Mouse (Mus musculus) heart, postnatal 0 days (tissue): ENCODE data around the gene Ccser1. TPM values are rescaled to one million over a fixed set of nuclear protein-coding genes. Genes with fewer than 3 reads are reported as not detected.

ENCODE experiments used
- ATAC-seq: fragments of 200-750 bp; cut with Nextera tagmentation; 2 replicates; pipeline ENCODE4 v1.8.0; 2017; ENCODE audit warnings: low read depth, moderate number of reproducible peaks, moderate library complexity; ENCODE audit not compliant: insufficient read depth
- DNase-seq: peaks from one replicate; pipeline ENCODE4 v3.0.0-alpha.2; 2016; ENCODE audit warnings: low spot score
- H3K27ac ChIP-seq: fragments of 300-500 bp; sonication (generic); 2 replicates; pipeline ENCODE4 v1.5.1; 2014; ENCODE audit warnings: low read depth, mild to moderate bottlenecking
- H3K27me3 ChIP-seq: fragments of 300-500 bp; sonication (generic); 2 replicates; pipeline ENCODE4 v1.6.1; 2014; ENCODE audit warnings: low read length, mixed read lengths; ENCODE audit not compliant: control insufficient read depth, insufficient read depth
- H3K36me3 ChIP-seq: fragments of 300-500 bp; sonication (generic); replicated peaks from 2 replicates; pipeline ENCODE4 v1.6.1; 2014; ENCODE audit warnings: low read length, mixed read lengths; ENCODE audit not compliant: control insufficient read depth, insufficient read depth
- H3K4me1 ChIP-seq: fragments of 300-500 bp; sonication (generic); 2 replicates; pipeline ENCODE4 v1.6.1; 2014; ENCODE audit warnings: antibody characterized with exemption; ENCODE audit not compliant: control insufficient read depth, insufficient read depth
- H3K4me2 ChIP-seq: fragments of 300-500 bp; sonication (generic); 2 replicates; pipeline ENCODE4 v1.6.1; 2014; ENCODE audit warnings: low read depth, mild to moderate bottlenecking, low read length, moderate library complexity
- H3K4me3 ChIP-seq: fragments of 300-500 bp; sonication (generic); 2 replicates; pipeline ENCODE4 v1.5.1; 2014; ENCODE audit warnings: low read depth, low read length
- H3K9ac ChIP-seq: fragments of 300-500 bp; sonication (generic); replicated peaks from 2 replicates; pipeline ENCODE4 v1.6.1; 2014; ENCODE audit warnings: low read depth, low read length, mixed read lengths
- H3K9me3 ChIP-seq: fragments of 300-500 bp; sonication (generic); replicated peaks from 2 replicates; pipeline ENCODE4 v1.6.1; 2016; ENCODE audit warnings: low read length; ENCODE audit not compliant: control insufficient read depth
- CTCF ChIP-seq: IDR thresholded peaks from 2 replicates; pipeline ENCODE4 v1.5.1; 2016; ENCODE audit warnings: antibody characterized with exemption, control low read depth, low read depth
- EP300 ChIP-seq: IDR thresholded peaks from 2 replicates; pipeline ENCODE4 v1.6.1; 2016; ENCODE audit warnings: antibody characterized with exemption, low read depth
- WGBS: fragments of 180-500 bp; shearing (Covaris S2); extraction: QIAGEN DNeasy Blood & Tissue Kit; methylation state at CpG from one replicate; pipeline ENCODE4 v1.1.7; 2014; 5-methylcytosine and 5-hydroxymethylcytosine counted together
- polyA plus RNA-seq: library from polyadenylated mRNA; unstranded; fragments of >200 nt; fragmentation: Nextera tagmentation; extraction: Ambion mirVana; gene quantifications from 2 replicates; pipeline ENCODE4 v1.2.1, GENCODE M21; 2015
- total RNA-seq: library from RNA; depleted of rRNA; stranded (reverse); fragments of >200 nt; gene quantifications from 2 replicates; pipeline ENCODE4 v1.2.3, GENCODE M21; 2014; ENCODE audit warnings: low replicate concordance

The Ccser1 gene
- total and polyA plus RNA-seq, 2 experiments from 2014 or later = 0.34 to 1.4 TPM

- no peak overlapping the region for H3K4me2 ChIP-seq
- no peak for ATAC-seq
- no peak overlapping the region for H3K27ac ChIP-seq
- H3K9me3 ChIP-seq = no peaks in the 10 kb centered on the region
- TF ChIP-seq CTCF (no peak), EP300 (no peak)
- H3K36me3 ChIP-seq = no peaks in the 10 kb centered on the region
- H3K4me3 ChIP-seq = no peak overlapping the region
- no peak overlapping the region for H3K9ac ChIP-seq
- DNase-seq = no peak
- no peaks in the 10 kb centered on the region for H3K4me1 ChIP-seq
- no peaks in the 10 kb centered on the region for H3K27me3 ChIP-seq
- 75% methylated on average over 2 of the region's 2 CpGs for WGBS
Measured at GRCm38 (mm10) chr6:61206619-61207018, 26.5 kb downstream of the Ccser1 start.

GRCm38 (mm10) chr6:61210061-61210737, 30.1 kb downstream of the Ccser1 start:
- no peaks in the 10 kb centered on the region for H3K36me3 ChIP-seq
- no peak overlapping the region for H3K4me2 ChIP-seq
- no peak overlapping the region for H3K27ac ChIP-seq
- H3K9me3 ChIP-seq = no peaks in the 10 kb centered on the region
- 81% methylated on average over 4 of the region's 4 CpGs for WGBS
- H3K4me3 ChIP-seq = no peak overlapping the region
- no peak for DNase-seq
- H3K4me1 ChIP-seq = no peaks in the 10 kb centered on the region
- no peak overlapping the region for H3K9ac ChIP-seq
- TF ChIP-seq EP300 (no peak), CTCF (no peak)
- ATAC-seq = no peak
- no peaks in the 10 kb centered on the region for H3K27me3 ChIP-seq

DNA sequence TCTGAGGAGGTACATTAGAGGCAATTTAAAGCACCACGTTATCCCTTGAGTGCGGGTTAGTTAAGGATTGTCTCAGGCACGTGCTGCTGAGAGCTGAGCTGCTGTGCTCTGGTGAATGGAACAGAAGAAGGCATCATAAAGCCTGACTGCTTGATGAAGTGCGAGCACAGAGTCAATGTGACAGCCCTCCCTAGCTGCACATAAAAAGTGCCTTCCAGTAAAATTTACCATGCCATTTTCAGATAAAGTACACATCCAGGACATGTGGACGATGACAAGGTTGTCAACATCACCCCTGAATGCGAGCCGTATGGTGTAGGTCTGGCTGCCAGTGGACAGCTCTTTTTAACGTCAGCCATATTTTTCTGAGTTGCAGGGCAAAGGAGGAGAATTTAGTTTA, 35.6 kb downstream of the Ccser1 start:
- H3K4me1 ChIP-seq = no peaks in the 10 kb centered on the region
- 46% methylated on average over 8 of the region's 8 CpGs for WGBS
- no peak overlapping the region for H3K9ac ChIP-seq
- no peak overlapping the region for H3K4me3 ChIP-seq
- TF ChIP-seq EP300 (no peak), CTCF (no peak)
- H3K9me3 ChIP-seq = no peaks in the 10 kb centered on the region
- no peak for ATAC-seq
- H3K36me3 ChIP-seq = no peaks in the 10 kb centered on the region
- no peaks in the 10 kb centered on the region for H3K27me3 ChIP-seq
- H3K4me2 ChIP-seq = no peak overlapping the region
- H3K27ac ChIP-seq = no peak overlapping the region
- DNase-seq = no peak

DNA sequence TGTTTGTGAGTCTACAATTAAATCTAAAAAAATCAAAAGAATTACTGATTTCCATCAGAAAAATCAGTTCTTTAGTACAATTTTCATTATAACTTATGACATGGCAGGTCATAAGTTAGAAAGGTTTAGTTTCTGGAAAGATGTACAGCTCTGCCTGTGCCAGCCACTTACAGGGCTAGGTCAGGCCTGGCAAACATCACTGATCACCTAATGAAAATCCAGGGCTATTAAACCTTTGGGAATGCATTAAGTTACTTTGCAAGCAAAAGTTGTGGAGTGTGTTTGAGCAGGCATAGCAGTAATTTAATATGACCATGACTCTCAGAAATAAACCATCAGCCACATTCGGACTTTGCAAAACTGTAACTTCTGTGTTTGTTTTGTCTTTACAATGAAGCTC, 36.4 kb downstream of the Ccser1 start:
- WGBS = 77% methylated on average over 1 of the region's 1 CpGs
- Histone ChIP-seq H3K27ac (no peak overlapping the region), H3K4me2 (no peak overlapping the region), H3K4me1 (no peaks in the 10 kb centered on the region), H3K9me3 (no peaks in the 10 kb centered on the region), H3K9ac (no peak overlapping the region), H3K4me3 (no peak overlapping the region), H3K27me3 (no peaks in the 10 kb centered on the region), H3K36me3 (no peaks in the 10 kb centered on the region)
- DNase-seq (no peak), ATAC-seq (no peak)
- TF ChIP-seq CTCF (no peak), EP300 (no peak)

DNA sequence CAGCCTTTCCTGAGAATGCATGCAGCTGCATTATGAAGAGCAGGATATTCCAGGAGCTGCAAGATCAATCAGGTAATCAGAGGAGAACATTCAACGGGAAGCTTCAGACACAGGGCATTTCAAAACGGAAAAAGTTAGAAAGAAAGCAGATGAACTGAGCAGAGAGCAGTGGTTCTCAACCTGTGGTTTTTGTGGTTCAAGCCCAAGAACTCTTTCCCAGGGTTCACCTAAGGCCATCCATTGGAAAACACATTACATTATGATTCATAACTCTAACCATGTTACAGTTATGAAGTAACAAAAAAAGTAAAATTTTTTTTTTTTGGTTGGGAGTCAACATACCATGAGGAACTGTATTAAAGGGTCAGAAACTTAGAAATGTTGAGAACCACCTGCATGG, 37.6 kb downstream of the Ccser1 start:
- no peak overlapping the region for H3K27ac ChIP-seq
- no peaks in the 10 kb centered on the region for H3K27me3 ChIP-seq
- no peaks in the 10 kb centered on the region for H3K4me1 ChIP-seq
- H3K4me2 ChIP-seq = no peak overlapping the region
- DNase-seq (no peak), ATAC-seq (no peak)
- no peaks in the 10 kb centered on the region for H3K9me3 ChIP-seq
- 61% methylated on average over 2 of the region's 2 CpGs for WGBS
- H3K4me3 ChIP-seq = no peak overlapping the region
- H3K36me3 ChIP-seq = no peaks in the 10 kb centered on the region
- TF ChIP-seq CTCF (no peak), EP300 (no peak)
- no peak overlapping the region for H3K9ac ChIP-seq

DNA sequence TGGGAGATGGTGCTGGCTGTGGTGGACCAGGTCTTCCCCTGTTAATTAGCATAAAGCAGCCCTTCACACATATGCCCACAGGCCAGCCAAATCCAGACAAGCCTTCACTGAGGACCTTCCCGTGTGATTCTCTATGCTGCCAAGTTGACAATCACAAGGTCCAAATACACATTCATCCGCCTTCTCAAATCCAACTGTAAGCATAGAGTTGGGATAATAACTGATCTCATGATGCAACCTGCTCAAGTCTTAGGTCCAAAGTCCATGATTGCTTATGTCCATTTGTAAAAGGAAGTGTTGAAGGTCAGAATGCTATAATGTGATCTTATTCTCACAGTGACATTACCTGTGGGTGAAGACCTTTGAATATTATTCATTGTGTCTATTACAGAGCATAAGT, 43.4 kb downstream of the Ccser1 start:
- H3K27me3 ChIP-seq = no peaks in the 10 kb centered on the region
- H3K9ac ChIP-seq = no peak overlapping the region
- H3K27ac ChIP-seq = no peak overlapping the region
- no peak for ATAC-seq
- no peak for DNase-seq
- no peak overlapping the region for H3K4me2 ChIP-seq
- TF ChIP-seq CTCF = no peak
- TF ChIP-seq EP300 = no peak
- no peak overlapping the region for H3K4me3 ChIP-seq
- H3K4me1 ChIP-seq = no peaks in the 10 kb centered on the region
- WGBS = 68% methylated on average over 2 of the region's 2 CpGs
- H3K36me3 ChIP-seq = no peaks in the 10 kb centered on the region
- no peaks in the 10 kb centered on the region for H3K9me3 ChIP-seq
